Mouse (Mus musculus) right cerebral cortex, adult 18-20 months (tissue): ENCODE data around the gene Etv6.

ENCODE experiments used
- DNase-seq: peaks from one replicate; pipeline ENCODE4 v3.0.0; 2022; ENCODE audit warnings: mixed read lengths

Gene Etv6

DNA sequence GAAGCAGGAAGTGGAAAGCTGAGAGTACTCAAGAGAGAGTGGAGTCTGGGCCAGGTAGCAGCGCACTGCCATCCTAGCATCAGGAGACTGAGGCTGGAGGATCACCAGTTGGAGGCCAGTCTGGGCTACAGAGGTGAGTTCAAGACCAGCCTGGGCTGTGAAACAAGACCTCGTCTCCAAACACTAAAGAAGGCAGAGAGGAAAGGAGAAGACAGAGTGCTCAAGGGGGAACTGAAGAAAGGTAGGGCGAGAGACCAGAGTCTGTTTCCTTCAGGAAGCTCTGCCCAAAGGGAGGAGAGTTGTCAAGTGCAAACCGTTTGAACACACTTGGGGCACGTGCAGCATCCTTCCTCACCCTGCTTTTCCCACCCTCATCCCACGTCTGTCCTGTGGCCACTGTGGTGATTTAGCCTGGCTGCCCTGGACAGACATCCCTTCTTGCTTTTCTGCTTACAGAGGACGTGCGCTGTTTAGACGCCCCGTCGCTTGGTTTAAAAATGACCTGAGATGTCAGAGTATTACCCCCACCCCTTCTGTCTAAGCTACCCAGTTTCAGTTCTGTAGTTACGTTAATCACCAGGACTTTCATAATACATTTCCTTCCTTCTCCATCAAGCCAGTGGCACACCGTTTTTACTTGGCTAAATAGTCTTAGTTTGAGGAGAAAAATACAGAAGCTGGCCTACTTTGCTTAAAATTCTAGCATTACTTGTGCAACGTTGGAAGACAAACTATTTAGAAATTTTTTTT lies 79.9 kb downstream of the Etv6 start:
- no peak for DNase-seq

GRCm38 (mm10) chr6:134117380-134117938 lies 82.0 kb downstream of the Etv6 start:
- DNase-seq: no peak

- no peak for DNase-seq
These were observed 83.0 kb downstream of the Etv6 start for GRCm38 (mm10) chr6:134118506-134118905.

- DNase-seq: no peak
These were observed 83.6 kb downstream of the Etv6 start for GRCm38 (mm10) chr6:134119136-134119535.

DNA sequence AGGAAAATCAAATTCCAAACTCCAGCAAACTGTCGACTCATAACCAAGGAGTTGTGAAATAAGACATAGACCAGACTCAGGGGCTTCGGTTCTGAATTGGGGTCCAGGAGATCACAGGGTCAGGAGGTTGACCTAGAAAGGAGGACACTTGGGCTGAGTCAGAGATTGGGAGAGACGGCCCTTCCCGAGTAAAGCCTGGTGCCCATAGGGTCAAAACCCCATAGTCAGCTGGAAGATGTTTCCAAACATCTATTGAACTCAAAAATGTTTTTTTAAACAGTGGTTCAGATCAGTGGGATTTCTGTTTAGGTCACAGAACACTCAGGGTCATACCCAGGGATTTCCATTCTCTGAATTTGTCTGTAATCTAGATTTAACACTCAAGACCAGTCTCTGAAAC lies 84.7 kb downstream of the Etv6 start:
- no peak for DNase-seq

DNA sequence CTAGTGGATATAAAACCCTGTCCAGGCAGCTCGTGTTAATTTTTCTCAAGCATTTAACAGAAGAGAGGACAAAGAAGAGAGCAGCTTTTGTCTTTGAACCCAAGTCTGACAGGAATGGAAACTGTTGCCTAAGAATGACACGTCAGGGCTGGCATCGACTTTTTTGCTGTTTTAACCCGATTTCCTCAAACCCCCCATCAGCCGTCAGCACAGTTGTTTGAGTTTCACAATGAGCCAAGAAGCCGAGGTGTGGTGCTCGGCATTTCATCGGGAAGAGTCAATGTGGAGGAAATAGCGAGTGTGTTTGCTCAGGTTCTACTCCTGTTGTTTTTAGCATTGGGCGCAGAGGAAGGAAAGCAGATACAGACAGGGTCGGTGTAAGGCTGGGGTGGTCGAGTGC lies 85.2 kb downstream of the Etv6 start:
- DNase-seq: no peak

DNA sequence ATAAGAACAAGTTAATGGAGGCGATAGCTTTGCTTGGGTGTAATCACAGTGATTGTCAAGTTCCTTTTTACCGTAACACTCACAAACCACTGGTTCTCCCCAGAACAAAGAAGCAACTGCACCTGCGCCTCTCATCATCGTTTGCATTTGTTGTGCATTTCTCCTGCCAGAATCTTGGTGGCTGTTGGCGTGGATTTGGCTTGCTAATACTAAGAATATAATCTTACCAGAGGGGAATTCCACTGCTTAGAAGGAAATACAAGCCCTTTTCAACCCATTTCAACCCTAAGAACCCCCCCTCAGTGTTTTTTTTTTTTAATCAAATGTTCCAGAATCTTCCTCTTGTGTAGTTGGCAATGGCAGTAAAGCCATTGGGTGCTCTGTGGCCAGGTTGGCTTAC lies 87.4 kb downstream of the Etv6 start:
- DNase-seq: no peak

DNA sequence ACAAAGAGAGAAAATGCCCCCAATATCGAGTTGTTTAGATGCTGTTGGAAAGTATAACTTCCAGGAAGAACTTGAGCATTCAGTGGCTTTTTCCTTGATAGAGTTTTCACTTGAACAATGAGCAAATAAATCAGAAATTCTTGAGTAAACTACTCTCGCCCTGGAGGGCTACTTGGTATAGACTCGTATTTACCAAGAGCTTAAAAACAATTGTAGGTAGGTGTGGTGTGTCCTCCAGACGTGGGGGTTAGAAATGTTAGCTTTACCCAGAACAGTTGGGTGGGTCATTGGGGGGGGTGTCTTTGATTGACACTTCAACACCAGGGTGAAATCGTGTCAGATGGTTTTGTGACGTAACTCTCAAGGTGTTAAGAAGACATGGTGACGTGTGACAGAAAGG lies 88.0 kb downstream of the Etv6 start:
- DNase-seq: no peak

DNA sequence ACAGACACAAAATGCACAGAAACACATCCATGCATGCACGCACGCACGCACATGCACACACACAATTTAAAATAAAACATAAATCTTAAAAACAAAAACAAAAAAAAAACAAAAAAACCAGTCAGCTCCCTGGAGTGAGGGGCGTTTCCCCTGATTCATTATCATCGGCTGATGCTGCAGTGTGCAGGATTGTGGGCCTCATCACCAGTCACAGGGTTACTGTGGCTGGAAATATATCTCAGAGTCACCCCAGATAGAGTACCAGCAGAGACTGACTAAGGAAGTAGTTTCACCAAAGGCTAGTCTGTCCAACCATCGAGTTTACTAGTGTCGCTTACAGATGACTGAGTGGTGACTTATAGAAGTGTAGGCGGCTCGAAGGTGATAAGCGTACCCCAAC lies 88.8 kb downstream of the Etv6 start:
- no peak for DNase-seq

GRCm38 (mm10) chr6:134127996-134128395 lies 92.5 kb downstream of the Etv6 start:
- DNase-seq: no peak

DNA sequence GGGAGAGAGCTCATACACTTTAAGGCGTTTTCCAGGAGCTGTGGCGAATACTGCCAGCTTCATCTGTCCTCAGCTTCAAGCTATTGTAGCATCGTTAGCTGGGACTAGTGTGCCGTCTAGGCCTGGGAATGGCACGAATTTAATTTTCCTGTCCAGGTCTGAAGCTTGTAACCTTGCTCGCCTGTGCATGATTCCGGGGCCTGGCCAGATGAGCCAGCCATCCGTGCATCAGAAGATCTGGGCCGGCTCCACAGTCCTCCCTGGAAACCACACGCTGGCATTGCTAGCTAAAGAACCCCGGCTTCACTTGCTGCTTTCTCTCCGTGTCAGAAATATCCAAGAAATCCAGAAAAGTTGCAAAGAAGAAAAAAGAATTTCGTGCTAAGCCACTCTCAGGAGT lies 93.1 kb downstream of the Etv6 start:
- DNase-seq: no peak

DNA sequence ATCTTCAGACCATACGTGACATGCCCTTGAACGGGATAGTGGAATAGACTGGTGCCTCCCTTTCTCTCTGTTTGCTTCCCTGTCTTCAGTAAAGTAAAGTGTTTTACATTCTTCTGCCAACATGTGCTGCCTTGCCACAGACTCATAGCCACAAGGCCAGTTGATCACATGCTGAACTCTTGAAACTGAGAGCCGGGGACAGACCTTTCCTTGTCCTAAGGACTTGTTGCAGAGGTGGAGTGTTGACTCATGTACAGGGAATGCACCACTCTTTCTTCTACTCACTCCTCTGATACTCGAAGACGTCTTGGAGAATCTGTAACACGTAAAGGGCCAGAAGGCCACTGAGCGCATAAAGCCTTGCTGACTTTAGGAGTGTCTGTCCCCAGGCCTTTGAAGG lies 94.3 kb downstream of the Etv6 start:
- DNase-seq: no peak

DNA sequence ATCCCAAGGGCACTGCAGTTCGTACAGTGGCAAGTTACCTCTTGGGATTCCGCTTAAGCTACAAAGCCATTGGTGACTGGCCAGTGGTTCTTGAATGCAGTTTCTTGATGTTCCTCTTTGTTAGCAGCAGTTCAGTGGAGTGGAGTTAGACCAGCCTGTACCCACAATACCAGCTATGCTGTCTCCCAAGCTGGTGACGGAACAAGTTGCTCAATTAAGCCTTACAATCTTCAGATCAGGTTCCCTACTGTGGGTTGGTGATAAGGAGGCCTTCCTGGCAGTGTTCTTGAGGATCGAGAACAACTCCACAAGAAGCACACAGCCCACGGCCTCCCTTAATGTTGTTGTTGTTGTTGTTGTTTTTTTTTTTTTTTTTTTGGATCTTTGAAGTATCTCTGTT lies 95.3 kb downstream of the Etv6 start:
- no peak for DNase-seq

- DNase-seq: no peak
These were observed 96.1 kb downstream of the Etv6 start for GRCm38 (mm10) chr6:134131601-134132000.

- DNase-seq: no peak
These were observed 98.3 kb downstream of the Etv6 start for GRCm38 (mm10) chr6:134133756-134134155.

DNA sequence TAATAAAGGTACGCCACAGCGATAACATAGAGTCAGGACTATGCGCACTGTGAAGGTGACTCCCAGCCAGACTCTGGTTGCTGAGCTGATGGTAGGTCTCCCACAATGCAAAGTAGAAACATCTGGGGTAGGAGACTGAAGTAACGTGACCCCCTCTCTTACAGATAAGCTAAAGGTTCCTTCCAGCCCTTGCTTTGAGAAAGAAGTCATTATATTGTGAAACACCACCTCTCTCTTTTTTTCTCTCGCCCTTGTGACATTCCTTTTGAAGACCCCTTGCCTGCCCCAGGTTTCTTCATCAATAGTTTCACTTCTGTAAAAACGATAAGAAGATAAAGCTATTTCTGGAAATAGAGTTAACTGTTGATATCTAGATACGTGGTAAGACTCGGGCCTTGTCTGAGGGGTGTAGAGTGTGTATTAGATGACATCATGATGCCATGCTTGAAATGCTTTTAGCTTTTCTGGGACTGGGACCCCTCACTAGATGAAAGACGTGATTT lies 99.4 kb downstream of the Etv6 start:
- DNase-seq: no peak

- DNase-seq: no peak
These were observed 100.8 kb downstream of the Etv6 start for GRCm38 (mm10) chr6:134136315-134136714.

DNA sequence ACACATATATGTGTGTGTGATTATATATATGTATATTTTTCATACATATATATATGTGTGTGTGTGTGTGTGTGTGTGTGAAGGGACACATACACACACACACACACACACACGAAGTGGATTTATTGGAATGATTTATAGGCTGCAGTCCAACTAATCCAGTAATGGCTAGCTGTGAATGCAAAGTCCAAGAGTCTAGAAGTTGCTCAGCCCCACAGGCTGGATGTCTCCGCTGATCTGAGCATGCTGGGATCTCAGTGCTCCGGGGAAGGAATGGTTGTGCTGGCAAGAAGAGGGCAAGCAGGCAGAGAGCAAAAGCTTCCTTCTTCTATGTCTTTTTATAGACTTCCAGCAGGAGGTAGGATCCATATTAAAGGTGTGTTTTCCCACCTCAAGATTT lies 103.9 kb downstream of the Etv6 start:
- no peak for DNase-seq

GRCm38 (mm10) chr6:134140718-134141615 lies 105.5 kb downstream of the Etv6 start:
- no peak for DNase-seq

DNA sequence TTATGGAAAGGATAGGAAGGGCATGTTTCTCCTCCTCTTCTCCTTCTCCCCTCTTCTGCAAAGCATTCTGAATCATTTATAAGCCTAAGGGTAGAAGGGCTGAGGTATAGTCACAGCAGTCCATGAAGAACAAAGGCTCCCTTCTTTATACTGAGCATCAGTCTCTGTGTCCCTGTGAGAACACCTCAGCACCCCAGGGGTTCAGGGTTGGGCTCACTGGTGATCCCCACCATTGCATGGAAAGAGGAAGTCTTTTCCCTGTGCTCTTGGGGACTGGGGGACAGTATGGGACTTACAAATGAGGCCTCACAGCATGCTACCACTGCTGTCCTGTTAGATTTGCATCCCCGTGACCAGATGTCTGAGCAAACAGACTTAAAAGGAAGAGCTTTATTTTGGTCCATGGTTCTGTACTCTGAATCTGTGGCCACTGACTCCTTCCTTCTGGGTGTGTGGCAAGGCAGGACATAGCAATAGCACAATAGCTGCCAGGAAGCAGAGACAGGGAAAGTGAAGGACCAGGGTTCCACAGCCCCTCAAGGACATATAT lies 106.2 kb downstream of the Etv6 start:
- DNase-seq: no peak

DNA sequence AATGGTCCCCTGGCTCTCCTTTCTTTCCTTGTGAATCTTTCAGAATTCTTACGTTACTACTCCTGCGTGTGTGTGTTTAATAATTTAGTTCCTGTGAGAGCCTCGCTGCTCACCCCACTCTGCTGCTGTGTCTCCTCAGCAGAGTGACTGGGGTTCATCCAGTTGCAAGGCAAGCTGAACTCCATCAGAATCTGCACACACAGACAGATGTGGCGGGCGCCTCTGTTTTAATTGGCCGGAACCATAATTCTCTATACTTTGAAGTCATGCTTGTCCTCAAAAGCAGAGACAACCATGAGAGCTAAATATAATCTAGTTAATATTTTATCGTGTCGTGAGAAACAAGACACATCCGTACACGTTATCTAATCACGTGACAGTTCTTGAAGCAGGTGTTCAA lies 107.2 kb downstream of the Etv6 start:
- DNase-seq: no peak

- DNase-seq: no peak
These were observed 108.2 kb downstream of the Etv6 start for GRCm38 (mm10) chr6:134143649-134144097.
